Mouse (Mus musculus) common myeloid progenitor, adult 5-6 weeks (primary cell): ENCODE results near the gene Prkn. TPM values are rescaled to one million over a fixed set of nuclear protein-coding genes. Genes with fewer than 3 reads are reported as not detected.
A peak's percentile ranks its signal among the peaks of the same experiment; 100 is the strongest.

Source experiments
- ATAC-seq: replicated peaks from 2 replicates; pipeline ENCODE4 v1.8.0; 2016; ENCODE audit warnings: low read depth, mild to moderate bottlenecking, moderate TSS enrichment, inconsistent platforms; ENCODE audit not compliant: poor library complexity, severe bottlenecking
- total RNA-seq: library from RNA; stranded (forward); fragments of 200-1000, 187-1606 nt; gene quantifications from 2 replicates; pipeline ENCODE4 v1.2.3, GENCODE M21; 2017

Gene Prkn
- total RNA-seq, 1 experiment from 2014 or later, result 2.4 TPM

DNA sequence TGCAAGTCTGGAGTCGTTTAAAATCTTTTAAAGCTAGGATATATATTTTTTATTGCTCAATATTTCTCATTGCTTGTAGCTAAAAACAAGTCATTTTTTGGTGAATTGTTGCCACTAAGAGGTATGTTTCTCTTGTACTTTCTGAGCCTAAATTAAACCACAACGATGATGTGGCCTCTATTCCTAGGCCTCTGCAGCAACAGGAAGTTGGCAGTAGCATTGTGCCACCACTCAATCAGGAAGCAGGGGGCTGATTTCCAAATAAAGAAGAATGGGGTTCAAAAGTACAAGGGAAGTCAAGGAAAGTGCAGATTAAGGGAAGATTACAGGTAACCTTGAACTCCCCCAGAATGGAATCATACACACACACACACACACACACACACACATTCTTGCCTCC is 642.8 kb downstream of the Prkn start:
- ATAC-seq, result 0 out of 2 replicates have a peak, but pooled peaks have one; percentile 54

DNA sequence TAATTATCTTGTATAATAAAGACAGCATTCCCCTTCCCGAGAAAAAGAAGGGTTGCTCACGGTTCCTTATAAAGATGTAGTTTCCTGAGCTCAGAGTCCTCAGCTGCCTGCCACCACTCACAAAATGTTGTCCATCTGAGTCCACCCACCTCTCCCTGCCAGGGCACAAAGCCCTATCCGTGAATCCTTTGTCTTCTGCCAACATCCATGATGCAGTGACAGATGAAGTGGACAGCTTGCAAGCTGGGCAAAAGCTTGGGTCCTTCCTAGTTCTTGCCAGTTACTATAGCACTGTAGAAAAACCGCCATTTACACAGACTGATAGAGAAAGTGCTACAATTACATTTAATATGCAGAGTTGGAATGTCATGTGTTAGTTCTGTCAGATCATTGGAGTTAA is 649.9 kb downstream of the Prkn start:
- ATAC-seq, result no peak

DNA sequence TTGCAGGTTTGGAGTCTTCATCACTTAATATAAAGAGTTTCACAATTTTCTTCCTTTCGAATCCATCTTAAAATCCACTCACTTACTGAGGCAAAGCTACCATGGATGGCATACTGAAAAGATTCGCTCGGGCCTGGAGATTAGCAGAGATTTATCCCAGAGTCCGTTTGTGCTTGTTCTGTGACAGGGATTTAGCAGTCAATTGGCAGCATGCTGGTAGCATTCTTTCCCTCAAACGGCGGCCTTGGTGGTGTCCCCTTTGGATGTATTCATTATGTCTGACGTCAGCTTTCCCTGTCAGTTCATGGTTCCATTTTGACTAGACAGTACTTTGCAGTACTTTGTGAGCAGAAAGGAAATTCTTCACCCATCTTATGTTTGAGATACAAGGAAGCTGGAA is 662.4 kb downstream of the Prkn start:
- no peak for ATAC-seq

DNA sequence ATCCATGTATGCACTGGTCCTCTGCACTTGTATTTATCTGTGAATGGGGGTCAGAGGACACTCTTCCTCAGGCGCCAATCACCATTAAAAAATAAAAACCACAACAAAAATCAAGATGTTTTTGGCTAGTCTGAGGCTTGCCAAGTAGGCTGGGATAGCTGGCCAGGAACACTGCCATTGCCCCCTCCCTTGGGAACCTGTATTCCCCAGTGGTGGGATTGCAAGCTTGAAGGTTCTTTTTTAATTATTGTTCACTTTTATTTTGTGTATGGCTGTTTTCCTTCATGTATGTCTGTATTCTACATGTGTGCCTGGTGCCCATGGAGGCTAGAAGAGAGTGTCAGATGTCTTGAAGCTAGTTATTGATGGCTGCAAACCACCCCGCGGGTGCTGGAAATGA is 664.3 kb downstream of the Prkn start:
- ATAC-seq, result no peak

DNA sequence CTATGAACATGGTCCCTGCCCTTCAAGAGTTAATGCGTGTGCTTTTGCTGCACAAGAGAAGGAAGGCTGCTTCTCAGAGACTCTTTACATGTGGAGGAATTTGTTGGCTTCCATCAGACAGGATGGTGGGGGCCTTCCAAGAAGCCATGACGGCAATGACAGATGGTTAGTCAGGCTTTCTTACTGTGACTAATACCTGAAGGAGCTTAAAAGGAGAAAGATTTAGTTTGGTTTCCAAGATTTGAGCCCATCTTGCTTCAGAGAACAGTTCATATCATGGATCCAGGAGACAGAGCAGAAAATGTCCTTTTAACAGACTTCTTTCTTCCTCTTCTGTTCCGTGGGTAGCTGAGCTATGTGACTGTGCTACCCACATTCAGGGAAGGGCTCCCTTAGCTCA is 666.9 kb downstream of the Prkn start:
- no peak for ATAC-seq

DNA sequence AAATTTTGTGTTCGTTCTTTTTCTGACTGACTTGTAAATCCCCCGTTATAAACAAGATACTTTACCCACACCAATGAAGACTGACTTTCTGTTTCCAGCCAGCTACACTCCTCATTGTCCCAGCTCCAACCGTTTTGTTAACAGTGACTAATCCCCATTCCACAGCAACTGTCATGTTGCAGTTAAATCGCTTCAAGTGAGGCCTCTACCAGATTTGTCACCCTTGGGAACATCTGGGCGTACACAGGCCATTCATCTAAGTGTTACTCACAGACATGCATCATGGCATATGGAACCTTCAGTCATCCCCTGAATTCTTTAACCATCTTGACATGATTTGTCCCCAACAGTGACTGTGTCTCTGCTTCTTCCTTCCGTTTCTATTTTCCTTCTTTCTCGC is 669.9 kb downstream of the Prkn start:
- ATAC-seq, result no peak

DNA sequence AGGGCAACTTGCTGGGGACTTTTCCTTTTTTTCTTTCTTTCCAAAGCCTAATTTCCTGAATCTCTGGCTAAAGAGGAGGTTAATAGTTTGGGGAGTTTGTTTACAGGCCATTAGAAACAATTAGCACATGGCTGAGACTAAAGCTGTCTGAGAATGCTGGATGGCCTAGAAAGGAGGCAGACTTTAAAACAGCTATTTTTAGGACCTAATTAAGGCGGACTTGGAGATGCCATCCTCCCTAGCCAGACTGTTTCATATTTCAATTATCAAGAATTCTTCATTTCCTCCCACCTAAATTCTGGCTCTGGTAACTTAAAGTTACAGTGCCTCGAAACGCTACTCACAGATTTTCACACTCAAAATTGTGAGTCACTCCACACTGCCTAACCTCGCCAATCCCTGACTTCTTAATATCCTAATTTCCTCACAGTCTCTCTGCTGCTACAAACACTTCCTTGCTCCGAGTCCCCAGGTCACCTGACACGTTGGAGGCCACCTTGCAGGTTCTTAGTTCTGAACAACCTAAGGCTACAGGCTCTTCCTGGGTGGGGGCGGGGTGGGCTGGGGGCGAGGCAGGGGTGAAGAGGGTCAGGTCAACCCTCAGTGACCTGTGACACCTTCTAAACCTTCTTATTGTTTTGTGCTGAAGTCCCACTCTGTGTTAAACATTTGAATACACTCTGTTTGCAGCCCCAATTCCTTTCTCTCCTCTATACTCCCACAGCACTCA is 674.0 kb downstream of the Prkn start:
- no peak for ATAC-seq

DNA sequence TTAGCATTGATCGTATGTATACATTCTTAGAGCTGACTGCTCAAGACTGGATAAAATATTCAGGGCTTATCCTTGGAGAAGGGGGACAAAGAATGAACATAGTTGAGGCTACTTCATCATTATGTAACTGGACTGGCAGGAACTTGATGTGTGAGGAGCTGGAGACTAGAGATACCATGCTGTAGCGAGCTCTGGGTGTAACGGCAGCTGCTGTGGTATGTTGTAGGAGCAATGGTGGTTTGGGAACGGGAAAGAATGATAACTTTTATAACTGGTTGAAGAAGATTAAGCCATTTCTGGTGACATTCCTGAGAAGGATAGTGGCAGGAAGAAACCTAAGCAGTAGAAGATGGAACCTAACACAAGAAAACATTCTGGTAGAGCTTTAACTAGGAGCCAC is 675.4 kb downstream of the Prkn start:
- peak; percentile 69 for ATAC-seq

DNA sequence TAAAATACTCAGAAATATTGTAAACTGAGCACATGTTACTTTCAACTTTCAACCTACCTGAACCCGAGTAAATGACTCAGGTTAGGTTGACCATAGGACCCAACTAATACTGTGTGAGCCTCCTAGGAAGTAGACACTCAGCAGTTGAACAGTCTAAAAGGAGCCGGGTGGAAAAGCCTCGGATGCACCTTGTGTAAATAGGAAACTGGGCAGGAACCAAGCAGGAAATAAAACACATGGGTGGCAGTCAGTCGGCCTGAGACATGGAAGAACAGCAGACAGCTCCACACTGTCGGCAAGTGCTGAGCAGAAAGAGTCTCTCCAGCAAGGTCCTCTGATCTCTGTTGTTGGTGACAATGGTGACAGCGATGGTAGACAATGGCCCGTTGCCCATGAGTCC is 676.0 kb downstream of the Prkn start:
- ATAC-seq, result no peak

DNA sequence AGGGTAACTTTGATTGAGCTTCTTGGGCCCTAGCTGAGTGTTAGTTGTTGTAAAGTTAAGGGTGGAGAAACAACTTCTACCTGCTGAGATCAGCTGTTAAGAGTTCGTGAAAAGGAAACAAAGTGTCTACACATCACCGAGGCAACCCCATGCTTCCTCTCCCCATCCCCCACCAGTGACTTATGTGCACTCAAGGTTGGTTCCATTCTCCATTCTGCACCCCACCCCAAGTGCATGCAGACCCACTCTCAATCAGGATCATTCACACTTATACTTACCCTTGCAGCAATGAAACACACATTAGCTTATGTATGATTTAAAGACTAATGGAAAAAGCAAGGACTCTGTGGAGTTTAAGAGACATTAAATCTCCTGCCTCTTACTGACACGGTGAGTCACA is 691.9 kb downstream of the Prkn start:
- no peak for ATAC-seq

DNA sequence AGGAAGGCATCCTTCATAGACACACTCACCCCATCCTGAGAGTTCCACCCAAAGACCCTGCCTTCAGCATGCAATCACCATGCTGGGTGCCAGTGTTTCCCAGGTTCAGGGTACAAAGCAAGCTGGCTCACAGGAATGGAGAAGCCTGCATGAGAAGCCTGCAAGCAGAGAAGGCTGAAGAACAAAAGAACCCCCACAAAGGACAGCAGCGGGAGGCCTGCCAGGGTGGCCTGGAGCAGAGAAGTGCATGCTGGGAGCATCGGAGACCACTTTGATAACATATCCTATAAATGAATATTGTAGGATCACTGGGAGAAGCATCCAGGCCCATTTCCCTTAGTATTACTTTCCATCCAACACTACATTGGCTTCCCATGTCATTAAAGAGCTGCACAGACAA is 692.6 kb downstream of the Prkn start:
- ATAC-seq, result no peak

DNA sequence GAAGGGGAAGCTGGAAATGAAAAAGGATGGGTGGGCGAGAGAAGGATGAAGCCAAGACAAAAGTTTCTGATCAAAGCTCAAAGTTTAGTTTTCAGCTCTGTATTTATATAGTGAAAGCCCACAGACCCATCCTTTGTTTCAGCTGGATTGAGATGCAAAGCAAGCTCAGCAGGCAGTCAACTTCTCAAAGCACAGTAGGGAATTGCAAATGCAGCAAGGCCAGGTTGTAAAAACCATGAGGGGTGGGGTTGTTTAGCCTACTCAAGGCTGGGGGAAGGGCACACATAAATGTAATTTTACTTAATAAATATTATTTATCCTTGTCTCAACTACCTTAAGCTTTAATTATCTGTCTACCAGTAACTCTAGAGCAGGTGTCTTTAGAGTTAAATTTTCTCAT is 693.7 kb downstream of the Prkn start:
- no peak for ATAC-seq

DNA sequence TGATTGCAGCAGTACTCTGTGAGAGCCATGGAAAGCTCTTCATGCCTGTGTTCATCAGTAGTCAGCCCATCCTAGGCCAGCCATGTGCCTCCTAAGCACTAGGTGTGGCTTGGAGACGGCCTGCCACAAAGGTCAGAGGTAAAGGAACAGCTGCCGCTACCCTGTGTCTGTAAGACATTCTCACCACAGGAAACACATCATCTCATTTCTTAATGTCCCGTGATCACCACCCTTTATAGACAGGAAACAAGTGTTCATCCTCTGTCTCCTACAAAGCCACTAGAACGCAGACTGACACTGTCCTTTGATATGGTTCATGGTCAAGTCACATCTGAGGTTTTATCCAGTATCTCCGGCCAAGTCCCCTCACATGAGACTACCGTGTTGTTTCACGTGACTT is 698.6 kb downstream of the Prkn start:
- peak; percentile 36; the same call in 1 of the 2 replicates for ATAC-seq

DNA sequence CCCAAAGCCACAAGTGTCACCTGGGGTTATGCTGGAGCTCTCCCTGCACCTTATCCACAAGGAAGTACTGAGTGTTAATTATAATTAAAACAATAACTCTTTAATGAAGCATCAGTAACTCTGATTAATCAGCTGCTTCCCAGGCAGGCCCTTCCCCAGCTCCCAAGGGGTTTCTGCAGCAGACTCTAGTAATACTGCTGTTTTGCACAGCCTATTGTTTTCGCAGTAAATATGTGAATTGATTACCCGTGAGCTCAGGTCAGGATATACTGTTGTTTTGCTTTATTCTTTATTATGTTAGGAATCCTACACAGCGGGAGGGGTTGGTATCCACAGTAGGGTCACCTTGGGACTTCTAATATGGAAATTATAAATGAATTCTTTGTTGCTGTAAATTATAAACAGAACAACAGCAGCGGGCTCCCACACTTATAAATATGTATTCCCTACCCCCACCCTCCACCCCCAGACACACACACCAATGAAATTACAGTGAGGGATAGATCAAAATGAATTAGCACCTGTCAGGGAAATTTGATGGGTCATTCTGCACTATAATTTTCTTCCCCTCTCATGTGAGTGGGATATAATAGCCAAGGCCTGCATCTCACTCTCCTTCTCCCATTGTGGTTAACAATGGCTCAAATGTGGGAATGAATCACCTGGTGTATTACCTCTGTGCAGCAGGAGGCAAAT is 701.9 kb downstream of the Prkn start:
- ATAC-seq, result no peak

DNA sequence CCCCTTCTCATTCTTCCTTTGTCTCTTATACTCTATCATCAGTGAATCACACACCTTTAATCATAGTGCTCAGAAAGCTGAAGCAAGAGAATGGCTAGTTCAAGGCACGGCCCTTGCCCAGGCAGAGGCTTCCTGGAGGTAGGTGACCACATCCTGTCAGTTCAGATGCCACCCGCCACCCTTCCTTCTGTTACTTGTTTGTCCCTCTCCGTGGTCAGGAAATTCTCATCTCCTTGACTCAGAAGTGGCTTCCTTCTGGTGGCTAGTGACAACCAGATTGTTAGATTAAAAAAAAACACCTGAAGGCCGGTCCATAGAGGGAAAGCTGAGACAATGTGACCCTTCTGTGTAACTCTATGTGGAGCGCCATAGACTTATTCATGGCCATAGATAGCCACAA is 710.4 kb downstream of the Prkn start:
- peak; percentile 85 for ATAC-seq

DNA sequence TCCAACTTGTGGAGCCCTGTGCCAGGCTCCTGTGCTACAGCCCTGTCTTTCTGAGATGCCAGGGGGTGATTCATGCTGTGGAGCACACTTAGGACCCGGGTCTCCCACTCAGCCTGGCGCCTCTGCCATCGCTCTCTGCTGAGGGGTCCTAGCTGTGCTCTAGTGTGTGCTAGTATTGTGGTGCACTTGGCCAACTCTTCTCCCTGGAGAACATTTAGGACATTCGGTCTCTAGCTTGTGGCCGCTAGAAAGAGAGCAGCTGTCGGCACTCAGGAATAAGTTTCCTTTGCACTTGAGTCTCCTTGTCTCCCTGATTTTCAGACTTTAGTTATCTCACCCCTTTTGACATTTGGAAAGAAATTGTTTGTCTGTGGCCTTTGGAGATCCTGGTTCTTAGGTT is 725.5 kb downstream of the Prkn start:
- ATAC-seq, result no peak

DNA sequence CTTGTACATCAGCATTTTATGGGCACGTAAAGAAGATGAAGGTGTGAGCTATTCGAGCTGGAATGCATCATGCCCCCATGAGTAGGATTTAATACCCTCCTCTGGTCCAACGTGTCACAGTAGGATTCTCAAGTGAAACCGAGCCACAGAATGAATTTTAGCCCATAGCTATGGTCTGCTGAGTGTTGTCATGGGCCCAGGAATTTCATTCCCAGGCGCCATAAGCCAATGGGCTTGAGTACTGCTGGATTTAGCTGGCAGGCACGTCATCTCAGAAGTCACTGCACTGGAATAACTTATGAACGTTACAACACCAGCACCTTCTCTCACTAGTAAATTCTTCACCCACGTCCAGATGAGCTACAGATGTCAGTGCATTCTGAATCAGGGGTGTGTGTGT is 730.2 kb downstream of the Prkn start:
- no peak for ATAC-seq

DNA sequence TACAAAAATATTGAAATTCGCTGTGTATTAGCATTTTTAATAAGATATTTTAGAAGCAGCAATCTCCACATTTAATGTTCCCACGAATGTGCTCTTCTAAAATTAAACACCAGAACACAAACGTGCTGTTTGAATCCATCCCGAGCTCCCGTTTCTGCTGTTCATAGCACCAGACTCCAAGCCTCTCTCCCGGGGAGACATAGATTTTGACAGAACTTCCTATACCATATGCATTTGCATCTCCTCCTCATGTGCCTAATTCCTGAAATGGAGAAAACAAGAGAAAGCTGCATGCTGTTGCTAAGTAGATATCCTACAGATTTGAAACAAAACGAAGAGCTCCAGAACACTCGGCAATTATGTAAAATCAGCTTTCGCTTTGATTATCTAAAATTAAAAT is 733.5 kb downstream of the Prkn start:
- ATAC-seq, result no peak

DNA sequence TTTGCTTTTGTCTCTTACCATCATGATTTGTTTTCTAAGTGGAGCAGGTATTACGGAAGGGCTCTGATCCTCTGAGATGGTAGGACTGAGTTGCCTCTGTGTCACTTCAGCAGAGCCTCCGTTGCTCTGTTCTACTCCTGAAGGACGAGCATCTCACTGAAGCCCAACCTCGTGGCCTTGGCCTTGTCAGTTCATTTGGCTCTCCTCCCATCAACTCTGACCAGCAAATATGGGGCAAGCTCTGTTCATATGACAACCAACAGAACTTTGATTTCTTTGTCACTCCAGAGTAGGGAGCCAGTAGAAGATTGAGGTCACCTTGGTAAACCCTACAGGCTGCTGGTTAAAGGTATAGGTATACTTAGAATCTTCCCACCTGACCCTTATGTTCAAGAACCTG is 745.3 kb downstream of the Prkn start:
- ATAC-seq, result no peak

DNA sequence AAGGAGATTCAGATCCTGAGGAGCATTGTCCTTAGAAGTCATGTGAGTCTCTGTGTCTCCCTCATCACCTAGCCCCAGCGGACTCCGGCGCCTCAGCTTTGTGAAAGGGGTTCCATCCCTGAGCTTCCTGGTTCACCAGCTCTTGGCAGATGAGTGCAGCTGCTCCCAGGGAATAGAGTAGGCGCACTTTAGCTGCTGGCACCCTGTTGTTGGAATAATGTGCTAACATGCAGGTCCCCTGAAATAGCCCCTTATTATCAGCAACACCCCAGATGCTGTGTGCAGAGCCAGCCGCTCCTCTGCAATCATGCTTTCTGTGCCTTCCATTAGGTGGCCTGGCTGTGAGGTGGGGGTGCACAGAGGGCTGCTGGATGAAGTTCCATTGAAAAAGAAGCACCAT is 767.7 kb downstream of the Prkn start:
- ATAC-seq, result no peak

DNA sequence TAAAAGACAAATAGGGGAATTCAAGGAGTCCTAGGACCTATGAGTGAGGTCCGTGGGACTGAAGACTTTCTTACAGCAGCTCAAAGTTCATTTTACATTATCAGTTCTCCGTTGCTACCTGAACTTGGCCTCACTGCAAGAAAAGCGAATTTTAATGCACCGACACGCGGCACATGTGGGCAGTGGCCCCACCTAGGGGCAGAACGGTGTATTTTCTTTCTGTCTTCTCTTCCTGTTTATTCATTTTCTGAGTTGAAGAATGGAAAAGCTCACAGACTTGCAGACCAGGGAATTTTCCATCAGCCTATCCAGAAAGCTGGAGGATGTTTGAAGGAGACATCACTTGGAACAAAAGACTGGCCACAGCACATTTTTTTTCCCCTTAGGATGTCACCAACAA is 771.3 kb downstream of the Prkn start:
- ATAC-seq, result peak; percentile 90
